ENCODE assay signal across 18 mouse cellular contexts in the genomic region with DNA sequence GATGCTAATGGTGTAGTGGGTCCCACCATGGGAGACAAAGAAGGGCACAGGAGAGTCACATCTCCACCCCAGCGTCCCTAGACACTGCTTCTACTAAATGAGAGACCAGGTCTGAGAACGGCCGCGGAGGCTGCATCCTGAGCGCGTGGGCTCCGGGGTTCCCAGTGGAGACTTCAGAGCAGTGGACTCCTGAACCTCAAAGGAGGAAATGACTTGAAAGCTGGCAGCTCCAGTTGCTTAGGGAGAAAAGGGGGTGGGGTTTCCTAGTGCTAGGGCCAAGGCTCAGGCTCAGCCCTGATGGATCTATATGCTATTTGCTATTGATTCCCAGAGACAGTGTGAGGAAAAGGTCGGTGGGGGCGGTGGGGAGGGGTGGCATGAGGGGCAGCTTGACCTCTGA.
DNase-seq lines count a peak whose midpoint lies in the region; ATAC-seq lines count a peak whose summit lies in the region.
"Had no signal": no experiment of that assay in that cellular context is flagged by ENCODE, and none has a peak within 500 bp of the region (broad histone marks: within the 10 kb centered on the region; RNA-seq: fewer than 3 reads in every experiment).

No protein-coding gene starts in this region.

- H3K27me3 ChIP-seq in embryonic facial prominence, embryonic 11.5 days (ENCODE audit: control insufficient read depth, insufficient read depth, low read length) = no peaks in the 10 kb centered on the region
- peaks cover 7% of the 10 kb centered on the region; the same call in 1 of the 2 replicates for H3K27me3 ChIP-seq in embryonic facial prominence, embryonic 10.5 days (replicated peaks; ENCODE audit: low read depth, poor library complexity, severe bottlenecking)
- H3K27me3 ChIP-seq in midbrain, embryonic 12.5 days = no peaks in the 10 kb centered on the region
- no peaks in the 10 kb centered on the region for H3K27me3 ChIP-seq in midbrain, embryonic 15.5 days (replicated peaks)
- H3K27me3 ChIP-seq: embryonic facial prominence, embryonic 15.5 days; limb, embryonic 15.5 days had no signal

- no peaks in the 10 kb centered on the region for H3K9me3 ChIP-seq in embryonic facial prominence, embryonic 11.5 days (replicated peaks; ENCODE audit: control insufficient read depth, low read length)
- H3K9me3 ChIP-seq in embryonic facial prominence, embryonic 10.5 days = no peaks in the 10 kb centered on the region
- H3K9me3 ChIP-seq in midbrain, embryonic 12.5 days = no peaks in the 10 kb centered on the region
- no peaks in the 10 kb centered on the region for H3K9me3 ChIP-seq in midbrain, embryonic 15.5 days
- H3K9me3 ChIP-seq: embryonic facial prominence, embryonic 15.5 days; forebrain, embryonic 10.5 days; G1E; limb, embryonic 15.5 days had no signal

- no peak overlapping the region for H3K27ac ChIP-seq in embryonic facial prominence, embryonic 11.5 days (replicated peaks; ENCODE audit: low read depth, low read length)
- no peak overlapping the region for H3K27ac ChIP-seq in embryonic facial prominence, embryonic 10.5 days (replicated peaks)
- H3K27ac ChIP-seq in midbrain, embryonic 12.5 days (replicated peaks) = 0 out of 2 replicates have a peak overlapping the region, but pooled peaks have one; percentile 15
- H3K27ac ChIP-seq in midbrain, embryonic 15.5 days = no peak overlapping the region
- H3K27ac ChIP-seq: embryonic facial prominence, embryonic 15.5 days; forebrain, embryonic 10.5 days; hindbrain, embryonic 14.5 days; limb, embryonic 15.5 days had no signal

- 49% methylated on average over 9 of the region's 9 CpGs for WGBS in embryonic facial prominence, embryonic 11.5 days
- WGBS in embryonic facial prominence, embryonic 10.5 days = 52% methylated on average over 9 of the region's 9 CpGs
- WGBS in midbrain, embryonic 12.5 days = 56% methylated on average over 9 of the region's 9 CpGs
- 50% methylated on average over 9 of the region's 9 CpGs for WGBS in midbrain, embryonic 15.5 days

- ATAC-seq in embryonic facial prominence, embryonic 11.5 days (replicated peaks; ENCODE audit: insufficient number of reproducible peaks, low FRiP score, low TSS enrichment, low read depth) = 0 out of 2 replicates have a peak, but pooled peaks have one; percentile 11
- ATAC-seq in midbrain, embryonic 12.5 days (ENCODE audit: low FRiP score, low read depth) = no peak
- ATAC-seq in midbrain, embryonic 15.5 days (replicated peaks) = no peak
- ATAC-seq: CD4-positive, CD25-positive, alpha-beta regulatory T cell, adult 4 months had no signal

- H3K36me3 ChIP-seq in embryonic facial prominence, embryonic 11.5 days (replicated peaks; ENCODE audit: control insufficient read depth, insufficient read depth, low read depth, low read length) = no peaks in the 10 kb centered on the region; the same call in 1 of the 2 replicates
- H3K36me3 ChIP-seq in embryonic facial prominence, embryonic 10.5 days (replicated peaks) = peaks cover 50% of the 10 kb centered on the region
- H3K36me3 ChIP-seq in midbrain, embryonic 12.5 days = peaks cover 46% of the 10 kb centered on the region
- H3K36me3 ChIP-seq in midbrain, embryonic 15.5 days (replicated peaks) = peaks cover 3% of the 10 kb centered on the region; the same call in 1 of the 2 replicates

- no peaks in the 10 kb centered on the region for H3K4me1 ChIP-seq in embryonic facial prominence, embryonic 11.5 days (ENCODE audit: control insufficient read depth, insufficient read depth, low read length)
- H3K4me1 ChIP-seq in embryonic facial prominence, embryonic 10.5 days = peaks cover 30% of the 10 kb centered on the region
- no peaks in the 10 kb centered on the region for H3K4me1 ChIP-seq in midbrain, embryonic 12.5 days
- peaks cover 8% of the 10 kb centered on the region; the same call in 1 of the 2 replicates for H3K4me1 ChIP-seq in midbrain, embryonic 15.5 days

- no peak overlapping the region for H3K9ac ChIP-seq in embryonic facial prominence, embryonic 11.5 days (replicated peaks; ENCODE audit: low read length)
- no peak overlapping the region for H3K9ac ChIP-seq in midbrain, embryonic 12.5 days (replicated peaks)
- H3K9ac ChIP-seq in midbrain, embryonic 15.5 days = no peak overlapping the region
- H3K9ac ChIP-seq: embryonic facial prominence, embryonic 15.5 days; hindbrain, embryonic 14.5 days; limb, embryonic 15.5 days had no signal

- no peak overlapping the region for H3K4me3 ChIP-seq in embryonic facial prominence, embryonic 11.5 days (ENCODE audit: low read depth, low read length)
- no peak overlapping the region for H3K4me3 ChIP-seq in embryonic facial prominence, embryonic 10.5 days
- no peak overlapping the region for H3K4me3 ChIP-seq in midbrain, embryonic 12.5 days
- H3K4me3 ChIP-seq in midbrain, embryonic 15.5 days = no peak overlapping the region
- H3K4me3 ChIP-seq: embryonic facial prominence, embryonic 15.5 days; forebrain, embryonic 10.5 days; limb, embryonic 15.5 days had no signal

- no peak for DNase-seq in embryonic facial prominence, embryonic 11.5 days (ENCODE audit: low spot score)
- no peak for DNase-seq in embryonic facial prominence, embryonic 10.5 days (ENCODE audit: low spot score)
- peak; percentile 55 for DNase-seq in kidney, adult 9 months
- DNase-seq in kidney, postnatal 4 days = peak; percentile 32 to 57
- DNase-seq in cerebellum, postnatal 36 days = no peak
- no peak for DNase-seq in adrenal gland, postnatal 25 days
- DNase-seq: cerebellum, postnatal 14 days; gastrocnemius, postnatal 25 days; retina, postnatal 1 day; thymus, adult 18-20 months had no signal

- H3K4me2 ChIP-seq in embryonic facial prominence, embryonic 11.5 days (ENCODE audit: low read depth, low read length) = no peak overlapping the region
- H3K4me2 ChIP-seq in midbrain, embryonic 12.5 days (replicated peaks) = no peak overlapping the region
- no peak overlapping the region for H3K4me2 ChIP-seq in midbrain, embryonic 15.5 days
- H3K4me2 ChIP-seq: embryonic facial prominence, embryonic 15.5 days; hindbrain, embryonic 14.5 days; limb, embryonic 15.5 days had no signal

Comparison
In these comparisons a context has a peak if more than half of its experiments do, and no peak if none do; other contexts are left out.
1. DNase-seq: peak in kidney, adult 9 months (single experiment) and kidney, postnatal 4 days (2 of 2); none in embryonic facial prominence, embryonic 11.5 days (single experiment), embryonic facial prominence, embryonic 10.5 days (single experiment), cerebellum, postnatal 36 days (0 of 2) and adrenal gland, postnatal 25 days (single experiment).